Mouse (Mus musculus): ENCODE results near the gene Socs4. TPM values are rescaled to one million over a fixed set of nuclear protein-coding genes. Genes with fewer than 3 reads are reported as not detected.

The Socs4 gene
- total RNA-seq, 1 experiment, result 6.7 TPM

GRCm38 (mm10) chr14:47287021-47287420 is 10.3 kb downstream of the Socs4 start:
- no peaks in the 10 kb centered on the region for H3K9me3 ChIP-seq (ENCODE audit: control insufficient read depth, insufficient read depth, low read depth, low read length)

DNA sequence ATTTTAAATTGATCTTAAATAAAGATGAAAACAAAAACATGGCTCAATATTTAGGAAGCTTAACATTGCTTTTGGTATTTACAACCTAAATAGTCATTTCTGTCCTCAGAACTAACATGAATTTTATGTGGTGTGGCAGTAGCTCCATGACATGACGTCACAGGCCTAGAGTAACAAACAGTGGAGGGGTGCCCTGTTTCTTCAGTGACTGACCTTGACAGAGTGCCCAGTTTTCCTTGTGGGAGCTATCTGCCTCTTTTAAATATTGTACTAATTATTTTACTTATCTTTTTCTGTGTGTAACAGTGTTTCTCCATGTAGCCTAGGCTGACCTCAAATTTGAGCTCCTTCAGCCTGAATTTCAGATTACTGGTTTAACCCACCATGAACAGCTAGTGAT is 15.0 kb downstream of the Socs4 start:
- H3K9ac ChIP-seq (ENCODE audit: insufficient read depth, low read depth, low read length, poor library complexity, severe bottlenecking), result no peak overlapping the region
- TF ChIP-seq CHD2 (IDR thresholded peaks at IDR 0.05; ENCODE audit: low read depth, low read length), result no peak
- no peak overlapping the region for H3K27ac ChIP-seq (ENCODE audit: insufficient read depth, low read depth, low read length, poor library complexity, severe bottlenecking)
- H3K9me3 ChIP-seq (ENCODE audit: control insufficient read depth, insufficient read depth, low read depth, low read length), result no peaks in the 10 kb centered on the region
- no peak overlapping the region for H3K4me3 ChIP-seq (ENCODE audit: insufficient read depth in 1 of 2, low read depth in 1 of 2, low read length in 2 of 2, poor library complexity in 1 of 2, severe bottlenecking in 1 of 2)
- in situ Hi-C loops (cut with MboI; ENCODE audit: low sequenced_read_pairs in 2 of 2, unreplicated experiment in 2 of 2), result no loop called here
- peaks cover 1 to 2% of the 10 kb centered on the region in 2 experiments; a peak in 2 of 4 replicates for H3K4me1 ChIP-seq (ENCODE audit: control insufficient read depth in 2 of 2, insufficient read depth in 2 of 2, low read length in 2 of 2, poor library complexity in 1 of 2)
- peaks cover 5% of the 10 kb centered on the region; the same call in 1 of the 2 replicates for H3K36me3 ChIP-seq (ENCODE audit: control insufficient read depth, insufficient read depth, low read length, poor library complexity, severe bottlenecking)
- DNase-seq (ENCODE audit: low read depth, low spot score), result no peak

More at GRCm38 (mm10) chr14:47287021-47287420, 10.3 kb downstream of the Socs4 start:
- H3K4me3 ChIP-seq (ENCODE audit: insufficient read depth in 1 of 2, low read depth in 1 of 2, low read length in 2 of 2, poor library complexity in 1 of 2, severe bottlenecking in 1 of 2), result no peak overlapping the region
- H3K27ac ChIP-seq (ENCODE audit: insufficient read depth, low read depth, low read length, poor library complexity, severe bottlenecking), result no peak overlapping the region
- DNase-seq (ENCODE audit: low read depth, low spot score), result no peak
- H3K9ac ChIP-seq (ENCODE audit: insufficient read depth, low read depth, low read length, poor library complexity, severe bottlenecking), result no peak overlapping the region
- peaks cover 5% of the 10 kb centered on the region; the same call in 1 of the 2 replicates for H3K36me3 ChIP-seq (ENCODE audit: control insufficient read depth, insufficient read depth, low read length, poor library complexity, severe bottlenecking)
- H3K4me1 ChIP-seq (ENCODE audit: control insufficient read depth in 2 of 2, insufficient read depth in 2 of 2, low read length in 2 of 2, poor library complexity in 1 of 2), result no peaks in the 10 kb centered on the region; a peak in 1 of 4 replicates
- TF ChIP-seq CHD2 (IDR thresholded peaks at IDR 0.05; ENCODE audit: low read depth, low read length) (no peak), ZNF384 (IDR thresholded peaks at IDR 0.05; ENCODE audit: low read depth, low read length) (no peak), MAFK (IDR thresholded peaks at IDR 0.05; ENCODE audit: insufficient read depth, low read depth, low read length) (no peak), ZC3H11A (IDR thresholded peaks at IDR 0.05; ENCODE audit: borderline replicate concordance, low read depth, low read length) (no peak), HCFC1 (IDR thresholded peaks at IDR 0.05; ENCODE audit: borderline replicate concordance, insufficient read depth, low read length) (no peak)
- in situ Hi-C loops (cut with MboI; ENCODE audit: low sequenced_read_pairs in 2 of 2, unreplicated experiment in 2 of 2), result no loop called here

GRCm38 (mm10) chr14:47294136-47294535 is 17.4 kb downstream of the Socs4 start:
- Histone ChIP-seq H3K27ac (ENCODE audit: insufficient read depth, low read depth, low read length, poor library complexity, severe bottlenecking) (no peak overlapping the region), H3K4me1 (ENCODE audit: control insufficient read depth in 2 of 2, insufficient read depth in 2 of 2, low read length in 2 of 2, poor library complexity in 1 of 2) (peaks cover 2 to 7% of the 10 kb centered on the region in 2 experiments; a peak in 2 of 4 replicates), H3K9me3 (ENCODE audit: control insufficient read depth, insufficient read depth, low read depth, low read length) (no peaks in the 10 kb centered on the region), H3K9ac (ENCODE audit: insufficient read depth, low read depth, low read length, poor library complexity, severe bottlenecking) (no peak overlapping the region), H3K4me3 (ENCODE audit: insufficient read depth in 1 of 2, low read depth in 1 of 2, low read length in 2 of 2, poor library complexity in 1 of 2, severe bottlenecking in 1 of 2) (no peak overlapping the region), H3K36me3 (ENCODE audit: control insufficient read depth, insufficient read depth, low read length, poor library complexity, severe bottlenecking) (peaks cover 5% of the 10 kb centered on the region; the same call in 1 of the 2 replicates)
- TF ChIP-seq MAFK (IDR thresholded peaks at IDR 0.05; ENCODE audit: insufficient read depth, low read depth, low read length) (no peak), ZNF384 (IDR thresholded peaks at IDR 0.05; ENCODE audit: low read depth, low read length) (no peak), CHD2 (IDR thresholded peaks at IDR 0.05; ENCODE audit: low read depth, low read length) (no peak)
- in situ Hi-C loops (cut with MboI; ENCODE audit: low sequenced_read_pairs in 2 of 2, unreplicated experiment in 2 of 2), result no loop called here
- DNase-seq (ENCODE audit: low read depth, low spot score), result no peak

DNA sequence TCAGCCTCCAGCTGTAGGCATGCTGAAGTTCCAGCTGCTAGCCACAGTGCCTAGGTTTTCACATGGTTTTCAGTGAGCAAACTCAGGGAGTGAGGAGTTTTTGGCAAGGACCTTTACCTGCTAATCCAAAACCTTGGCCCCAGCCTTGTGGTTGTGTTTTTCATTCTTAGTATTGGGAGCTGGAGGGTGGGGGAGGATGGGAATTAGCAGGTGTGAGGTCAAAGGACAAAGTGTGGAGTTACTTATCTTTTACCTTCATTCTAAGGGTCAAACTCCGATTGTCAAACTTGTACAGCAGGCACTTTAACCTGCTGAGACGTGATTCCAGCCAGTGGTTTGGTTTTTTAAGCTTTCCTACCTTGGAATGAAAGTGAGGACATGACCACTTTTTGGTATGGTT is 19.5 kb downstream of the Socs4 start:
- DNase-seq (ENCODE audit: low read depth, low spot score), result no peak
- TF ChIP-seq MAFK (IDR thresholded peaks at IDR 0.05; ENCODE audit: insufficient read depth, low read depth, low read length), result no peak
- Histone ChIP-seq H3K9me3 (ENCODE audit: control insufficient read depth, insufficient read depth, low read depth, low read length) (no peaks in the 10 kb centered on the region), H3K27ac (ENCODE audit: insufficient read depth, low read depth, low read length, poor library complexity, severe bottlenecking) (no peak overlapping the region), H3K9ac (ENCODE audit: insufficient read depth, low read depth, low read length, poor library complexity, severe bottlenecking) (no peak overlapping the region), H3K4me1 (ENCODE audit: control insufficient read depth in 2 of 2, insufficient read depth in 2 of 2, low read length in 2 of 2, poor library complexity in 1 of 2) (peaks cover 4 to 16% of the 10 kb centered on the region in 2 experiments), H3K36me3 (ENCODE audit: control insufficient read depth, insufficient read depth, low read length, poor library complexity, severe bottlenecking) (no peaks in the 10 kb centered on the region), H3K4me3 (ENCODE audit: insufficient read depth in 1 of 2, low read depth in 1 of 2, low read length in 2 of 2, poor library complexity in 1 of 2, severe bottlenecking in 1 of 2) (no peak overlapping the region)
- in situ Hi-C loops (cut with MboI; ENCODE audit: low sequenced_read_pairs in 2 of 2, unreplicated experiment in 2 of 2), result no loop called here

DNA sequence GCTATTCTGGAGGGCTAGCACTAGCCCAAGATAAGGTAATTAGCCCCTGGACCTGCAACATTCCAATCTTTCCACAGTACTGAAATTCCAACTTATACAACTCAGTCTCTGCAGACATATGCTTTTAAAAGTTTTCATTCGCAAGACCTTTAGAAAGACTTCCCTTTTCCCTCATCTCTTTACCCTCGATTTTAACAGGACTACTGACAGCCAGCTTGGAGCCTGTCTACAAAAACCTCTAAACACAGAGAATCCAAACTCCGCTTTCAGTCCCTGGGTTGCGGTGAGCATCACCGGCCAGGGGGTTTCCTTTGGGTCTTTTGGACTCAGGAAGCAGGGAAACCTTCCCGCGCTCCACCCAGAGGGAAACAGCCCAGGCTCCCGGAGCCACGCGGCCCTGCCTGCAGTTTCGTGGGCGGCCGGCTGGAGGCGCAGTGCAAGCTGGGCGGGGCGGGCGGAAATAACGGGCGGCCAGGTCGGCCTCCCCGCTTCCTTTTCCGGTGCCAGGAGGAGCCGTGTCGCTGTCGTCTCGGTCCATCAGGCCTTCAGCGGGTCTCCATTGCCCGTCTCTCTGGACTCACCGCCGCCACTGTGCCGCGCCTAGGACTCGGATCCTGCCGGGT is 21.2 kb downstream of the Socs4 start, which contains the start of gene Mapk1ip1l:
Gene Mapk1ip1l (plus strand): TSS at position 482 of the 623 bp plus-strand sequence.
- Histone ChIP-seq H3K9me3 (ENCODE audit: control insufficient read depth, insufficient read depth, low read depth, low read length) (no peaks in the 10 kb centered on the region), H3K36me3 (ENCODE audit: control insufficient read depth, insufficient read depth, low read length, poor library complexity, severe bottlenecking) (peaks cover 1% of the 10 kb centered on the region; the same call in 1 of the 2 replicates), H3K27ac (ENCODE audit: insufficient read depth, low read depth, low read length, poor library complexity, severe bottlenecking) (peak within 1 kb of the TSS; percentile 98), H3K4me1 (ENCODE audit: control insufficient read depth in 2 of 2, insufficient read depth in 2 of 2, low read length in 2 of 2, poor library complexity in 1 of 2) (peaks cover 4 to 16% of the 10 kb centered on the region in 2 experiments), H3K9ac (ENCODE audit: insufficient read depth, low read depth, low read length, poor library complexity, severe bottlenecking) (peak within 1 kb of the TSS; percentile 99), H3K4me3 (ENCODE audit: insufficient read depth in 1 of 2, low read depth in 1 of 2, low read length in 2 of 2, poor library complexity in 1 of 2, severe bottlenecking in 1 of 2) (peak within 1 kb of the TSS; percentile 95 to 99)
- in situ Hi-C loops (cut with MboI; ENCODE audit: low sequenced_read_pairs in 2 of 2, unreplicated experiment in 2 of 2), result no loop called here
- DNase-seq (ENCODE audit: low read depth, low spot score), result peak; percentile 70
- TF ChIP-seq ZNF384 (IDR thresholded peaks at IDR 0.05; ENCODE audit: low read depth, low read length) (no peak), ZC3H11A (IDR thresholded peaks at IDR 0.05; ENCODE audit: borderline replicate concordance, low read depth, low read length) (no peak), HCFC1 (IDR thresholded peaks at IDR 0.05; ENCODE audit: borderline replicate concordance, insufficient read depth, low read length) (no peak), MAFK (IDR thresholded peaks at IDR 0.05; ENCODE audit: insufficient read depth, low read depth, low read length) (no peak), CHD2 (IDR thresholded peaks at IDR 0.05; ENCODE audit: low read depth, low read length) (no peak)

Measured in ES-E14 (cell line).